Mouse (Mus musculus) common myeloid progenitor, adult 5-6 weeks (primary cell): ENCODE data around the gene Egr4. TPM values are rescaled to one million over a fixed set of nuclear protein-coding genes. Genes with fewer than 3 reads are reported as not detected.

ENCODE experiments used
- ATAC-seq: replicated peaks from 2 replicates; pipeline ENCODE4 v1.8.0; 2016; ENCODE audit warnings: low read depth, mild to moderate bottlenecking, moderate TSS enrichment, inconsistent platforms; ENCODE audit not compliant: poor library complexity, severe bottlenecking
- total RNA-seq: library from RNA; stranded (forward); fragments of 200-1000, 187-1606 nt; gene quantifications from 2 replicates; pipeline ENCODE4 v1.2.3, GENCODE M21; 2017

Gene Egr4
- total RNA-seq, 1 experiment from 2014 or later, result 0.64 TPM

GRCm38 (mm10) chr6:85500416-85500815 lies 13.0 kb downstream of the Egr4 start:
- ATAC-seq, result no peak

- ATAC-seq, result no peak
These were observed 15.2 kb downstream of the Egr4 start for GRCm38 (mm10) chr6:85498147-85498546.

- no peak for ATAC-seq
These were observed 16.4 kb downstream of the Egr4 start for GRCm38 (mm10) chr6:85496976-85497375.

- no peak for ATAC-seq
These were observed 21.8 kb downstream of the Egr4 start for GRCm38 (mm10) chr6:85491606-85492005.

- no peak for ATAC-seq
These were observed 23.1 kb downstream of the Egr4 start for GRCm38 (mm10) chr6:85490252-85490651.

GRCm38 (mm10) chr6:85489717-85490116 lies 23.7 kb downstream of the Egr4 start:
- no peak for ATAC-seq

GRCm38 (mm10) chr6:85488510-85488909 lies 24.9 kb downstream of the Egr4 start:
- no peak for ATAC-seq

- ATAC-seq, result no peak
These were observed 27.7 kb downstream of the Egr4 start for GRCm38 (mm10) chr6:85485738-85486137.

GRCm38 (mm10) chr6:85483843-85484721 lies 29.3 kb downstream of the Egr4 start:
- no peak for ATAC-seq

GRCm38 (mm10) chr6:85480685-85481084 lies 32.7 kb downstream of the Egr4 start:
- no peak for ATAC-seq

- no peak for ATAC-seq
These were observed 33.4 kb downstream of the Egr4 start for GRCm38 (mm10) chr6:85479979-85480378.

- ATAC-seq, result no peak
These were observed 35.0 kb downstream of the Egr4 start for GRCm38 (mm10) chr6:85478416-85478815.

GRCm38 (mm10) chr6:85477366-85477917 lies 35.9 kb downstream of the Egr4 start:
- peak; percentile 57 for ATAC-seq

- ATAC-seq, result no peak
These were observed 37.8 kb downstream of the Egr4 start for GRCm38 (mm10) chr6:85475581-85475980.

- ATAC-seq, result no peak
These were observed 40.8 kb downstream of the Egr4 start for GRCm38 (mm10) chr6:85472542-85472941.

GRCm38 (mm10) chr6:85471962-85472361 lies 41.4 kb downstream of the Egr4 start:
- ATAC-seq, result no peak

GRCm38 (mm10) chr6:85469660-85470430 lies 43.5 kb downstream of the Egr4 start:
- ATAC-seq, result no peak

GRCm38 (mm10) chr6:85465381-85465780 lies 48.0 kb downstream of the Egr4 start:
- ATAC-seq, result no peak
